ENCODE assay signal across 12 mouse cellular contexts in genomic region chr8:128489351-128489750, GRCm38 (mm10).
A peak's percentile ranks its signal among the peaks of the same experiment; 100 is the strongest.
DNase-seq lines count a peak whose midpoint lies in the region; ATAC-seq and TF ChIP-seq lines count a peak whose summit lies in the region.
"Had no signal": no experiment of that assay in that cellular context is flagged by ENCODE, and none has a peak within 500 bp of the region (broad histone marks: within the 10 kb centered on the region; RNA-seq: fewer than 3 reads in every experiment).

No protein-coding gene starts in this region.

- ATAC-seq in kidney, embryonic 15.5 days (replicated peaks; ENCODE audit: low FRiP score) = no peak
- no peak for ATAC-seq in liver, embryonic 15.5 days (ENCODE audit: insufficient read depth)
- ATAC-seq: lung, postnatal 0 days had no signal

- intact Hi-C loops in gastrocnemius, adult 2 months (cut with DNase I) = no loop called here

- H3K36me3 ChIP-seq in kidney, embryonic 15.5 days = peaks cover 33% of the 10 kb centered on the region
- H3K36me3 ChIP-seq in liver, embryonic 15.5 days (replicated peaks) = no peaks in the 10 kb centered on the region

- no peak for TF ChIP-seq CTCF in gastrocnemius, adult 2 months (IDR thresholded peaks at IDR 0.05)

- DNase-seq in gastrocnemius, adult 2 months = no peak
- no peak for DNase-seq in gastrocnemius, adult 18-20 months (ENCODE audit: low spot score)
- DNase-seq in kidney, postnatal 36 days = no peak
- DNase-seq in CD4-positive, CD25-positive, alpha-beta regulatory T cell, adult 2 months (ENCODE audit: low read depth, low spot score) = peak; percentile 64
- DNase-seq in ovary, postnatal 14 days (ENCODE audit: low spot score) = no peak
- no peak for DNase-seq in retina, embryonic 14.5 days (ENCODE audit: low spot score)
- DNase-seq: cerebellum, postnatal 25 days had no signal

- WGBS in kidney, embryonic 15.5 days = 67% methylated on average over 1 of the region's 1 CpGs
- WGBS in liver, embryonic 15.5 days (ENCODE audit: insufficient replicate concordance) = 69% methylated on average over 1 of the region's 1 CpGs

- H3K4me2 ChIP-seq in kidney, embryonic 15.5 days = no peak overlapping the region
- H3K4me2 ChIP-seq in liver, embryonic 15.5 days = no peak overlapping the region
- H3K4me2 ChIP-seq: embryonic facial prominence, embryonic 13.5 days; midbrain, embryonic 11.5 days had no signal

- H3K9me3 ChIP-seq in kidney, embryonic 15.5 days (replicated peaks) = no peaks in the 10 kb centered on the region
- no peaks in the 10 kb centered on the region for H3K9me3 ChIP-seq in liver, embryonic 15.5 days (replicated peaks)
- H3K9me3 ChIP-seq: embryonic facial prominence, embryonic 13.5 days had no signal

- H3K9ac ChIP-seq in kidney, embryonic 15.5 days = no peak overlapping the region
- H3K9ac ChIP-seq in liver, embryonic 15.5 days = no peak overlapping the region
- H3K9ac ChIP-seq: embryonic facial prominence, embryonic 13.5 days had no signal

- H3K27me3 ChIP-seq in kidney, embryonic 15.5 days = no peaks in the 10 kb centered on the region
- H3K27me3 ChIP-seq in liver, embryonic 15.5 days = no peaks in the 10 kb centered on the region
- H3K27me3 ChIP-seq: embryonic facial prominence, embryonic 13.5 days had no signal

- H3K4me1 ChIP-seq in kidney, embryonic 15.5 days = peaks cover 66% of the 10 kb centered on the region
- H3K4me1 ChIP-seq in liver, embryonic 15.5 days (replicated peaks) = peaks cover 15% of the 10 kb centered on the region; the same call in 1 of the 2 replicates

- H3K4me3 ChIP-seq in gastrocnemius, adult 2 months = no peak overlapping the region
- H3K4me3 ChIP-seq in kidney, embryonic 15.5 days (replicated peaks) = no peak overlapping the region
- H3K4me3 ChIP-seq in liver, embryonic 15.5 days (replicated peaks) = no peak overlapping the region
- H3K4me3 ChIP-seq: embryonic facial prominence, embryonic 13.5 days had no signal

- H3K27ac ChIP-seq in gastrocnemius, adult 2 months = peak overlapping the region; percentile 65
- H3K27ac ChIP-seq in kidney, embryonic 15.5 days = peak overlapping the region; percentile 90
- H3K27ac ChIP-seq in liver, embryonic 15.5 days (replicated peaks) = peak overlapping the region; percentile 65; the same call in 1 of the 2 replicates
- H3K27ac ChIP-seq: embryonic facial prominence, embryonic 13.5 days had no signal
